Mouse (Mus musculus) urinary bladder, postnatal 25 days (tissue): ENCODE results near the gene Csk.

Experiments used
- DNase-seq: peaks from one replicate; pipeline ENCODE4 v3.0.0; 2022; ENCODE audit warnings: low spot score

The Csk gene

GRCm38 (mm10) chr9:57653283-57653682, at the start of gene Csk:
Csk (minus strand) TSS chr9:57653631.
- no peak for DNase-seq

GRCm38 (mm10) chr9:57698466-57699150, 45.2 kb upstream of the Csk start:
- no peak for DNase-seq

DNA sequence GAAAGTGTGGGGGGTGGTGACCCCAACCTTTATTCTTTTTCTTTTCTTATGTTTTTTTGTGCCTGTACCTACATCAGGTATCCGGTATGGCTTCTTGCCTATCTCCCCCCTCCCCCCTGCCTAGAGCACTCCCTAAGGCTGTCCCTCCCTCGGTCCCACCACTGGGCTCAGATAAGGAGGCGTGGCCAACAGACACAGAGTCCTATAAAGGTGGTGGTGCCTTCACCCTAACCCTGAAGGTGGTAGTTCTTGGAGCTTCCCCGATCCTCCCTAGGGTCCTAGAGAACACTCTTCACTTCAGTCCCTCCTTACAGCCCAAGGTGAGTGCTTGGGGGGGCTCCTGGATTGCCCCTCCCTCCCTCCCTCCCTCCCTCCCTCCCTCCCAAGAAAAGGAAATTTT, 43.9 kb upstream of the Csk start:
- no peak for DNase-seq

GRCm38 (mm10) chr9:57696380-57697285, 43.2 kb upstream of the Csk start:
- DNase-seq = peak; percentile 63

GRCm38 (mm10) chr9:57694108-57694507, 40.7 kb upstream of the Csk start:
- DNase-seq = no peak

DNA sequence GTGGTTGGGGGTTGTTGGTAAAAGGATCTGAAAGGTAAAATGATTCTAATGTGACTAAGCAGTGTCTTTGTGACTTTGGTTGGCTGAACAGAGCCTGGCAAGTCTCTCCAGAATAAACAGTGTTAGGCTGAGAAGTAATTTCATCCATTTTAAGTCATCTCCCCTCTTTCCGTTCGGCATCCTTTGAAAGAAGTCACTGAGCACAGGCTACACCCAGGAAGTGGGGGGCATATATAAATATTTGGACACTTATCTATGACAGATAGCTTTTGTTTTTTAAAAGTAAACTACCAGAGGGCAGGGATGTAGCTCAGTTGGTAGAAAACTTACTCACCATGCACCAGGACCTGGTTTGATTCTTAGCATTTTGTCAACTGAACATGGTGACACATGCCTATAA, 35.2 kb upstream of the Csk start:
- DNase-seq = no peak

- no peak for DNase-seq
These were observed 34.7 kb upstream of the Csk start for GRCm38 (mm10) chr9:57688158-57688557.

DNA sequence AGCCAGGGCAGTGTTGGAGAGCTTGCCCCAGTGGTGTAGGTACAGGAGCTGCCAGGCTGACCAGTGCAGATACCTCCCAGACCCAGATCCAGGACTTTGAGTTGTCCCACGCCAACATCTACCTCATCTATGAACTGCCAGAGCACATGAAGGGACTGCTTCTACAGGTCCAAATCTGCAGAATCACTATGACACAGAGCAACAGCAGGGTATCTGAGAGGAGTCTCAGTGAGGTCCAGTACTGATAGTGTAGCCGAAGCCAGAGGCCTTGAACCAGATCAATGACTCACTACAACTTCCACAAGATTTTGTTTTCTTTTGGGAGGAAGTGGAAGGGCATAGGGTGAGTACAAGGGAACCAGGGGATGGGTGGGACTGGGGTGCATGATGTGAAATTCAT, 34.3 kb upstream of the Csk start, which contains the start of gene Cyp1a1:
TSS of gene Cyp1a1 (plus strand) at position 178 of the 400 bp plus-strand sequence.
- DNase-seq = no peak

DNA sequence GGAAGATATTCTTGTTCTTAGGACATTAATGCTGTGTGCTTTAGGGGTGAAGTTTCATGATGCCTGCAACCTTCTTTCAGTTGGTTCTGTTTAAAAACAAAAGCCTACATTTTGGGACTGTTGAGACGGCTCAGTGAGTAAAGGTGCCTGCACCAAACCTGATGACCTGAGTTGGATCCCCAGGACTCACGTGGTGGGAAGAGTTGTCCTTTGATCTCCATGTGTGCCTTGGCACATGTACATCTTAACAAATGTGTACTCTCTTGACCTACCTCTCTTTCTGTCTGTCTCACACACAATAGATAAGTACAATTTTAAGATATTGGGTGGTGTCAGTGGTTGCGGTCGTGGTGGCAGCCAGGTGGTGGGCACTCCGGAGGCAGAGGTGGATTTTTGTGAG, 32.6 kb upstream of the Csk start:
- DNase-seq = no peak

DNA sequence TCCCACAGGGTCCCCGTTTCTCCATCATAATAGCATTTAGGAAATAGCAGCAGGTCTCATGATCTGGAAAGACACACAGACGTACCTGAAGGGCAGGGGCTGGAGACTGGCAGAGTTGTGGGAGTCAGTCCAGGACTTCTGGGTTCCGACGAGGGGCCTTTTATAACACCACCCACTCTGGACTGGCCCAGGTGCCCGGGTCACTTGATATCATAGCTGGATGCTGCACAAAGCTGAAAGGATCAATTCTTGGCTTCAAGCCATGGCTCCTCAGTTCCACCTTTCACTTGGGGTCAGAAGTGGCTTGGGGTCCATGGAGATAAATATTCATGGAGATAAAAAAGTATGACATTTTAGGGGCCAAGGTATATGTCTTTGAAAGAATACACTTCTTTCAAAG, 30.1 kb upstream of the Csk start, which contains the start of gene Cyp1a2:
TSS of gene Cyp1a2 (minus strand) at position 184 of the 400 bp plus-strand sequence.
- DNase-seq = no peak

- no peak for DNase-seq
These were observed 28.0 kb upstream of the Csk start for GRCm38 (mm10) chr9:57681411-57681810.

- no peak for DNase-seq
These were observed 18.1 kb upstream of the Csk start for GRCm38 (mm10) chr9:57671500-57671899.

GRCm38 (mm10) chr9:57671037-57671436, 17.6 kb upstream of the Csk start:
- no peak for DNase-seq

DNA sequence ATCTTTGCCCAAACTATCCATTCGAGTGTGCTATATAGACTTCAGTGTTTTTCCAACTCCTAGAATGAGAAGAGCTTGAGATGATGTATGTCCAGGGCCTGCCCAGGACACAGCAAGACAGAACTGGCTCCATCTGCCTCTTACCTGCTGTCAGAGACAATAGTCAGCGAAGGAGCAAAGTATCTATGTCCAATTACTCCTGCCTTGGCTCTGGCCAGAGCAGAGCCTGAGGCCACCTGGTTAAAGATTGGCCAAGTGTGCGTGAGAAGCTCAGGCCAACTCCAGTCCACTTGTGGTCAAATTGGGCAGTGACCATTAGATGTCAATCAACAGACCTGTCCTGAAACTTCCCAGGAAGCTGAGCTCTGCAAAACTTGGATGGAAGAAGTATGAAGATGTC, 16.1 kb upstream of the Csk start:
- no peak for DNase-seq

GRCm38 (mm10) chr9:57668277-57668676, 14.8 kb upstream of the Csk start:
- no peak for DNase-seq

- DNase-seq = no peak
These were observed 14.4 kb upstream of the Csk start for GRCm38 (mm10) chr9:57667817-57668216.

- DNase-seq = no peak
These were observed 13.7 kb upstream of the Csk start for GRCm38 (mm10) chr9:57667136-57667535.

GRCm38 (mm10) chr9:57666536-57666935, 13.1 kb upstream of the Csk start:
- no peak for DNase-seq

DNA sequence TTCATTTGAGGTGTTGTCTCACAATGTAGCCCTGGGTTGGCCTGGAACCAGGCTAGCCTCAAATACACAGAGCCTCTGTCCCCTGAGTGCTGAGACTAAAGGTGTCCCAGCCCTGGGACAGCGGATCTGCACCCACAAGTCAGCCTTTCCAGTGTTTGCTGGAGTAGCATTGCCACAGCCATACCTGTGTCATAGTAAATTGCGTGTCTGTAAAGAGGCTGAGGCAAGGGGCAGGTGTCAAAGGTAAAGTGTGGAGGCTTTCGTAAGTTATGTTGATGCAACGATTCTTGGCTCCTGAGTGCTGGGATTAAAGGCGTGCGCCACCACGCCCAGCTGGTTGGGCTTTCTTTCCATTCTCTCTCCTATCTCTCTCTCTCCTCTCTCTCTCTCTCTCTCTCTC, 11.2 kb upstream of the Csk start:
- no peak for DNase-seq

DNA sequence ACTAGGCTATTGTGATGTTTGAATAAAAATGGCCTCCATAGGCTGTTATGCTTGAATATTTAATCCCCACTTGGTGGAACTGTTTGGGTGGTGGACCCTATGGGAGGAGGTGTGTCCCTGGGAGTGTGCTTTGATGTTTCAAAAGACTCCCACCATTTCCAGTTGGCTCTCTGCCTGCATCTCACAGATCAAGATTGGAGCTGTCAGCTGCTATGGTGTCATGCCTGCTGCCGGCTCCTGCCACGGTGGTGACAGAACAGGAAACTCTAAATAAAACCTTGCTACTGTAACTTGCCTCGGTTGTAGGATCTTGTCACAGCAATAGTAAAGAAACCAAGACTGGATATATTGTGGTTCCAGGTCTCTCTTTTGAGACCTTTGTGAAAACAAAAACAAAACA, 8.1 kb upstream of the Csk start:
- DNase-seq = no peak

DNA sequence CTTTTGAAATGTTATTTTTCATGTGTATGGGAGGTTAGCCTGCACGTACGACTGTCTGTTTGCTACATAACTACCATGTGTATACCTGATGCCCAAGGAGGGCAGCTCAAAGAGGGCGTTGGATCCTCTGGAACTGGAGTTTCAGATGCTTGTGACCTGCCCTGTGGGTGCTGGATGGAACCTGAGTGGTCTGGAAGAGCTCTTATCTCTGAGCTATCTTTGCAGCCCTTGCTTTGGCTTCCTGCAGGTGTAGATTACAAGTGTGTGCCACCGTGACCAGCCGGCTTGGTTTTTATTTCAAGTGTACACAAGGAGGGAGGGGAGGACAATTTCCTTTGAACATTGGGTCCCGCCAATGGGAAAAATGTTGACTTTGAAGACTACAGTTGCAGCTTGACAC, 7.1 kb upstream of the Csk start:
- no peak for DNase-seq

DNA sequence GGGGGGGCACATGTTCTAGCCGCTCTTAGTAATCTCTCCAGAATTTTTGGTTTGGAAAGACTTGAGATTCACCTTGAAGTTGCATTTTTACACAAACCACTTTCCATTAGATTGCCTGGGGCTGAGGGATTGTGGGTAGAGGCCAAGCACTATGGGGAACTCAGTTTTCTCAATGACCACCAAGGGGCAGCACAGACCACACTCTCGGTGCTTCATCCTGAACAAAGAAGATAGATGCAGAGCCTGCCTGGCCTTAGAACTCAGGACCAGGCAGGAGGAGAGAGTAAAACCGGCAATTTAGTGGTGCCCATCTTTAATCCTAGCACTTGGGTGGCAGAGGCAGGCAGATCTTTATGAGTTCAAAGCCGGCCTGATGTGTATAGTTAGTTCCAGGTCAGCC, 6.3 kb upstream of the Csk start:
- peak; percentile 61 for DNase-seq

DNA sequence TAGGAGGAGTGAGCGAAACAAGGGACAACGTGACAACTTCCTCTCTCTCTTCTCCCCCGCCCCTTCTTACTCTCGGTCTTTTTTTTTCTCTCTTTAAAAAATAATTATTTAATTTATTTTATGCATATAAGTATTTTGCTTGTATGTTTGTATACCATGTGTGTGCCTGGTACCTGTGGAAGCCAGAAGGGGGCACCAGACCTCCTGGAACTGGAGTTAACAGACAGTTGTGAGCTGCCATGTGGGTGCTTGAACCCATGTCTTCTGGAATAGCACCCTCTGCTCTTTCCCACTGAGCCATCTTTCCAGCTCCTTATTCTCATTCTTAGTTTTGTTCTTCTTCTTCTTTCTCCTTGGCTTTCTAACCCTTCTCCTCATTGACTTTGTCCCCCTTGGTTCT, 5.5 kb upstream of the Csk start:
- no peak for DNase-seq
